Mouse (Mus musculus) liver, postnatal 0 days (tissue): ENCODE data around the gene Cntn5.

Experiments
- CTCF ChIP-seq: sonication (generic); IDR thresholded peaks from 2 replicates; pipeline ENCODE4 v1.5.1; 2016; ENCODE audit warnings: antibody characterized with exemption, low read depth
- EP300 ChIP-seq: IDR thresholded peaks from 2 replicates; pipeline ENCODE4 v1.6.1; 2016; ENCODE audit warnings: antibody characterized with exemption, low read depth, mild to moderate bottlenecking

DNA sequence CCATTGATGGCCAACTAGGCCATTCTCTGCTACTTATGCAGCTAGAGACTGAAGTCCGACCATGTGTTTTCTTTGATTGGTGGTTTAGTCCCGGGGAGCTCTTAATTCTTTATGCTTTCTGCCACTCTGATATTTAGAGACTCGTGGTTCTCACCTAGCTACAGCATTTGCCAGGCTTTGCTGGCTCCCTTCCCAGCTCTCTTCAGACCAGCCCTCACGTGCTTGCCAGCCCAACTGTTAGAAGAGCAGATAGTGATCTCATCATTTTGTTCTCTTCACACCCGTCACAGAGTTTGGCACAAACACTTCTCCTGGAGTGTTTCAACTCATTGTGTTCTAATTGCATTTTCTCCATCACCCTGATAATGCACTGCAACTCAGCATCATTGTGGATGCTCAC lies 1005.5 kb downstream of the Cntn5 start:
- TF ChIP-seq CTCF (no peak), EP300 (no peak)
